Mouse (Mus musculus): ENCODE data around the gene Nrxn1. TPM values are rescaled to one million over a fixed set of nuclear protein-coding genes. Genes with fewer than 3 reads are reported as not detected.

The Nrxn1 gene
- polyA plus RNA-seq, 2 experiments = 6.3 to 12.2 TPM

DNA sequence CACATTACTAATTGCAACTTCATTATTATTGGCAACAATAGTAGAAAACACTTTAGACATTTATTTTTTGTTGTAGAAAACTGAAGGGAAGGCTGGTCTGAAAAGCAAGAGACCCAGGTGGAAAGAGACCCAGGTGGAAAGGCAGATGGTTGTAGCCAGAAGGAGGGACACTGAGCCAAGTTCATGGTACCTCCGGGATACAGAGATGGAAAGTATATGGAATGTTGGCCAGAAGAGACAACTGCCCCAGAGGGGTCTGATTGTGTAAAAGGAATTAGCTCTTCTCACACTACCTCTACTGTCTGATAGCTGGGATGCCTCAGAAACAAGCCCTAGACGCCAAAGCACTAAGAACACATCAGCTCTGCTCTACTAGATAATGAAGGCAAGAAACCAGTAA lies 179.6 kb downstream of the Nrxn1 start:
- H3K9ac ChIP-seq (ENCODE audit: low read depth, low read length, severe bottlenecking) = no peak overlapping the region

DNA sequence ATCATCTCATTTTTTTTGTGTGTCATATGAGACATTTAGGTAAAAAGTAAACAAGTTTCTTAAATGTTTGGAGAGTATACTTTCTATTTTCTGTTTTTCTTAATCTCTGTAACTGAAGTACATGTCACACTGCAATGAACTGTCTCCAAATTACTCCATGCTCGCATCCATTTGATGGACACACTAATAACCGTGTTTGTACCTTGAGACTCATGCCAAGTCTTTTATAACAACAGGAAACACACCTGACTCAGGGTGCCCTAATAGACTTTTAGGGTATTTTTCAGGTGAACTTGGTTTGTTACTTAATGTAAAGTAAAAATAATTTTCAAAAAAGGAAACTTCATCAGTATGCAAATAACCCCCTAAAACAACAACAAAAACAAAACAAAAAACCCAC lies 180.1 kb downstream of the Nrxn1 start:
- H3K9ac ChIP-seq (ENCODE audit: low read depth, low read length, severe bottlenecking) = no peak overlapping the region
- no peak overlapping the region for H3K4me3 ChIP-seq (replicated peaks; ENCODE audit: low read length)
- H3K27ac ChIP-seq (replicated peaks; ENCODE audit: low read depth, low read length) = no peak overlapping the region
- no peaks in the 10 kb centered on the region for H3K4me1 ChIP-seq (ENCODE audit: control insufficient read depth, insufficient read depth, low read length)
- no peaks in the 10 kb centered on the region for H3K9me3 ChIP-seq (ENCODE audit: control insufficient read depth, low read length)
- no peaks in the 10 kb centered on the region for H3K27me3 ChIP-seq (ENCODE audit: control insufficient read depth, insufficient read depth, low read length)
- DNase-seq (ENCODE audit: low spot score) (no peak), ATAC-seq (ENCODE audit: low FRiP score, low read depth) (no peak)
- no peaks in the 10 kb centered on the region for H3K36me3 ChIP-seq (ENCODE audit: control insufficient read depth, insufficient read depth, low read length)
- H3K4me2 ChIP-seq (replicated peaks; ENCODE audit: low read depth, low read length, severe bottlenecking) = no peak overlapping the region
- WGBS = 72% methylated on average over 2 of the region's 2 CpGs
- TF ChIP-seq POLR2A (IDR thresholded peaks at IDR 0.05; ENCODE audit: borderline replicate concordance, extremely low read depth, insufficient read depth, insufficient read length) = no peak

More for the DNA sequence above, 179.6 kb downstream of the Nrxn1 start:
- 73% methylated on average over 2 of the region's 2 CpGs for WGBS
- no peaks in the 10 kb centered on the region for H3K9me3 ChIP-seq (ENCODE audit: control insufficient read depth, low read length)
- H3K4me1 ChIP-seq (ENCODE audit: control insufficient read depth, insufficient read depth, low read length) = no peaks in the 10 kb centered on the region
- TF ChIP-seq POLR2A (IDR thresholded peaks at IDR 0.05; ENCODE audit: borderline replicate concordance, extremely low read depth, insufficient read depth, insufficient read length) = no peak
- DNase-seq (ENCODE audit: low spot score) (no peak), ATAC-seq (ENCODE audit: low FRiP score, low read depth) (no peak)
- no peaks in the 10 kb centered on the region for H3K36me3 ChIP-seq (ENCODE audit: control insufficient read depth, insufficient read depth, low read length)
- no peak overlapping the region for H3K4me2 ChIP-seq (replicated peaks; ENCODE audit: low read depth, low read length, severe bottlenecking)
- H3K27me3 ChIP-seq (ENCODE audit: control insufficient read depth, insufficient read depth, low read length) = no peaks in the 10 kb centered on the region
- H3K4me3 ChIP-seq (replicated peaks; ENCODE audit: low read length) = no peak overlapping the region
- no peak overlapping the region for H3K27ac ChIP-seq (replicated peaks; ENCODE audit: low read depth, low read length)

DNA sequence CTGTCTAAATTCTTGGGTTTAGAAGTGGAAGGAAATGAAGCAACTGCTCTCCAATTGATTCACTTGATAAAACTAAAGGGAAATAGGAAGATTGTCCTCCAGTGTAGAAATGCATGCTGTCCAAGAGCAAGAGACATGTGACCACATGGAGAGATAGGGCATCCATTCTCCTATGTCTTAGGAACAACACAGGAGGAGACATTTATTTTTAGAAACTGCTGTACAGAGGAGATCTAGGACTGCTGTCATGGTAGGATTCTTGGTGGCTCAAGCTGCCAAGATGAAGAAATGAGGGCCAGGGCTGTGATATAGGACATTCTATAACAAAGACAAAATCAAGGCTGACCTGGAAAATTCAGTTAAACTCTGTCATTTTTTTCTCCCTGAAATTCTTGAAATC lies 180.5 kb downstream of the Nrxn1 start:
- H3K36me3 ChIP-seq (ENCODE audit: control insufficient read depth, insufficient read depth, low read length) = no peaks in the 10 kb centered on the region
- H3K4me3 ChIP-seq (replicated peaks; ENCODE audit: low read length) = no peak overlapping the region
- TF ChIP-seq POLR2A (IDR thresholded peaks at IDR 0.05; ENCODE audit: borderline replicate concordance, extremely low read depth, insufficient read depth, insufficient read length) = no peak
- no peaks in the 10 kb centered on the region for H3K9me3 ChIP-seq (ENCODE audit: control insufficient read depth, low read length)
- no peak overlapping the region for H3K27ac ChIP-seq (replicated peaks; ENCODE audit: low read depth, low read length)
- no peak for DNase-seq (ENCODE audit: low spot score)
- H3K4me1 ChIP-seq (ENCODE audit: control insufficient read depth, insufficient read depth, low read length) = no peaks in the 10 kb centered on the region
- H3K9ac ChIP-seq (ENCODE audit: low read depth, low read length, severe bottlenecking) = no peak overlapping the region
- no peak for ATAC-seq (ENCODE audit: low FRiP score, low read depth)
- no peaks in the 10 kb centered on the region for H3K27me3 ChIP-seq (ENCODE audit: control insufficient read depth, insufficient read depth, low read length)
- no peak overlapping the region for H3K4me2 ChIP-seq (replicated peaks; ENCODE audit: low read depth, low read length, severe bottlenecking)

DNA sequence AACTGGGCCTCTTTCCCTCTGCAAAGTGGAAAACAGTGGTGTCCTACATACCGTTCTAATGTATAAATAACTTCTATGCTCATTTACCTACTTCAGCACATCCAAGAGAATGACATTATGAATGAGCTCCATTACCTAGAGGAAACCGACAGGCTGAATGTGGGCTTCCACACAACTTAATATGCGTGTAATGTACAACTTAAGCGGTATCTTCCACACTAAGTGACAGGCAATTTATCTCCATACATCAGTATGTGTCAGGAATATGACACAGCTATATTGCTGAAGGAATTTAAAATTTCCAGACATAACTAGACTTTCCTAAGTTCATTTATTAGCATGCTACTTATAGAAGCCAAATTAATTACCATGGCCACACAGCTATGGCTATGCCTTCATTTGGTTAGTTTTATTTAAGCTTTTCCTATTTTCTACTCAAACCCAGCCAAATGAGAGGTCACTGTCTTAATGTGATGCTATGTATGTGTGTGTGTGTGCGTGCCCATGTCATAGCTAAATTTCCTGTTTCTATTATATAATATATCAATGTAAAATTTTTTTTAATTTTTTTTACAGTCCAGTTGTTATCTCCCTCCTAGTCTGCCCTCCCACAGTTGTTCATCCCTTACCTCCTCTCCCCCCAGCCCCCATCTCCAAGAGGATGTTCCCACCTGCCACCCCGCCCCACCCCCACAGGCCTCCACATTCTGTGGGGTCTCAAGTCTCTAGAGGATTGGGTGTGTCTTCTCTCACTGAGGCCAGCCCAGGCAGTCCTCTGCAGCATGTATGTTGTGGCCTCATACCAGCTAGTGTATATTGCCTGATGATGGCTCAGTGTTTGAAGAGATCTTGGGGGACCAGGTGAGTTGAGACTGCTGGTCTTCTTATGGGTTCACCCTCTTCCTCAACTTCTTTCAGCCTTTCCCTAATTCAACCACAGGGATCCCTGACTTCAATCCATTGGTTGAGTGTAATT lies 186.5 kb downstream of the Nrxn1 start:
- DNase-seq (ENCODE audit: low spot score) (no peak), ATAC-seq (ENCODE audit: low FRiP score, low read depth) (no peak)
- Histone ChIP-seq H3K4me1 (ENCODE audit: control insufficient read depth, insufficient read depth, low read length) (no peaks in the 10 kb centered on the region), H3K27ac (replicated peaks; ENCODE audit: low read depth, low read length) (no peak overlapping the region), H3K4me2 (replicated peaks; ENCODE audit: low read depth, low read length, severe bottlenecking) (no peak overlapping the region), H3K9me3 (ENCODE audit: control insufficient read depth, low read length) (no peaks in the 10 kb centered on the region), H3K9ac (ENCODE audit: low read depth, low read length, severe bottlenecking) (no peak overlapping the region), H3K36me3 (ENCODE audit: control insufficient read depth, insufficient read depth, low read length) (no peaks in the 10 kb centered on the region), H3K4me3 (replicated peaks; ENCODE audit: low read length) (no peak overlapping the region), H3K27me3 (ENCODE audit: control insufficient read depth, insufficient read depth, low read length) (no peaks in the 10 kb centered on the region)
- no peak for TF ChIP-seq POLR2A (IDR thresholded peaks at IDR 0.05; ENCODE audit: borderline replicate concordance, extremely low read depth, insufficient read depth, insufficient read length)
- 85% methylated on average over 6 of the region's 6 CpGs for WGBS

DNA sequence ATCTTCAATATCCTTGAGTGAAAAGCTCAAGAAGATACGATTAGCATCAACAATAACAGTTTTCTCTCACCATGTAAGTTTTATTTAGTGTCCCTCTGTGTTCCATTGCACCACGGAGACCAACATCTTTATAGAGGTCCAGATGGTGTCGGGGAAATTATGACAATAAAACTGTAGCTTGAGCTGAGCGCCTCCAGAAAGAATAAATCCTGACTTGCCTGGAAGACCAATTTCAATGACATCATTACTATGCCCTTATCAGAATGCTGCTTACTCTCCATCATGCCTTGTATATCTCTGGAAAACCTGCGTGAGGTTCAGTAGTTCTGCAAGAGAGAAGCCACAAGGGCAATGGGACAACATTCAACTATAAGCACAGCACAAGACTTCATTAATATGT lies 187.7 kb downstream of the Nrxn1 start:
- H3K4me1 ChIP-seq (ENCODE audit: control insufficient read depth, insufficient read depth, low read length) = no peaks in the 10 kb centered on the region
- H3K36me3 ChIP-seq (ENCODE audit: control insufficient read depth, insufficient read depth, low read length) = no peaks in the 10 kb centered on the region
- no peaks in the 10 kb centered on the region for H3K27me3 ChIP-seq (ENCODE audit: control insufficient read depth, insufficient read depth, low read length)
- H3K4me3 ChIP-seq (replicated peaks; ENCODE audit: low read length) = no peak overlapping the region
- H3K9ac ChIP-seq (ENCODE audit: low read depth, low read length, severe bottlenecking) = no peak overlapping the region
- WGBS = 69% methylated on average over 5 of the region's 5 CpGs
- TF ChIP-seq POLR2A (IDR thresholded peaks at IDR 0.05; ENCODE audit: borderline replicate concordance, extremely low read depth, insufficient read depth, insufficient read length) = no peak
- no peaks in the 10 kb centered on the region for H3K9me3 ChIP-seq (ENCODE audit: control insufficient read depth, low read length)
- H3K4me2 ChIP-seq (replicated peaks; ENCODE audit: low read depth, low read length, severe bottlenecking) = no peak overlapping the region
- no peak overlapping the region for H3K27ac ChIP-seq (replicated peaks; ENCODE audit: low read depth, low read length)
- DNase-seq (ENCODE audit: low spot score) = no peak
- no peak for ATAC-seq (ENCODE audit: low FRiP score, low read depth)
